Mouse (Mus musculus) small intestine, adult 2 months (tissue): ENCODE measurements around the gene Plcb4. TPM values are rescaled to one million over a fixed set of nuclear protein-coding genes. Genes with fewer than 3 reads are reported as not detected.

Experiments
- H3K27ac ChIP-seq: fragments of 200-500 bp; 2 replicates; pipeline ENCODE4 v1.5.1; 2012; ENCODE audit warnings: low read depth, low read length, control low read depth, inconsistent platforms; ENCODE audit not compliant: insufficient read depth
- H3K27me3 ChIP-seq: fragments of 200-500 bp; 2 replicates; pipeline ENCODE4 v1.6.1; 2012; ENCODE audit warnings: mild to moderate bottlenecking, moderate library complexity, low read length, inconsistent platforms; ENCODE audit not compliant: control insufficient read depth, insufficient read depth
- H3K36me3 ChIP-seq: fragments of 200-500 bp; 2 replicates; pipeline ENCODE4 v1.6.1; 2012; ENCODE audit warnings: mild to moderate bottlenecking, low read length, control low read depth, inconsistent platforms; ENCODE audit not compliant: control insufficient read depth, insufficient read depth
- H3K4me1 ChIP-seq: fragments of 200-500 bp; 2 replicates; pipeline ENCODE4 v1.6.1; 2012; ENCODE audit warnings: low read length, inconsistent platforms, mixed read lengths; ENCODE audit not compliant: control insufficient read depth, insufficient read depth, insufficient read length
- H3K4me3 ChIP-seq: fragments of 200-500 bp; 2 replicates; pipeline ENCODE4 v1.5.1; 2012; ENCODE audit warnings: low read depth, mild to moderate bottlenecking, control low read depth, inconsistent platforms, low read length, moderate library complexity
- CTCF ChIP-seq: fragments of 200-500 bp; IDR thresholded peaks from 2 replicates; pipeline ENCODE4 v1.5.1; 2012; ENCODE audit warnings: low read depth, mild to moderate bottlenecking, control low read depth, inconsistent platforms, low read length, moderate library complexity, mixed read lengths; ENCODE audit not compliant: insufficient replicate concordance, insufficient read length; ENCODE audit errors: extremely low read depth
- POLR2A ChIP-seq: fragments of 200-500 bp; IDR thresholded peaks from 2 replicates; pipeline ENCODE4 v1.6.1; 2012; ENCODE audit warnings: low read depth, mild to moderate bottlenecking, control low read depth, inconsistent platforms, low read length, moderate library complexity
- WGBS: fragments of 180-500 bp; shearing (Covaris S2); methylation state at CpG from one replicate; pipeline ENCODE4 v1.1.7; 2018; 5-methylcytosine and 5-hydroxymethylcytosine counted together
- polyA plus RNA-seq: library from polyadenylated mRNA; depleted of rRNA; stranded (reverse); fragments of >200 nt; gene quantifications from 2 replicates; pipeline ENCODE4 v1.2.3, GENCODE M21; 2012

Gene Plcb4
- polyA plus RNA-seq, 1 experiment, result 1.9 TPM

- Histone ChIP-seq H3K27me3 (no peaks in the 10 kb centered on the region), H3K4me3 (no peak overlapping the region), H3K27ac (no peak overlapping the region), H3K36me3 (no peaks in the 10 kb centered on the region), H3K4me1 (no peaks in the 10 kb centered on the region)
- 90% methylated on average over 8 of the region's 8 CpGs for WGBS
- TF ChIP-seq CTCF, result no peak
- TF ChIP-seq POLR2A, result no peak
These were observed 14.8 kb downstream of the Plcb4 start for GRCm38 (mm10) chr2:135673649-135674048.

- WGBS, result 83% methylated on average over 5 of the region's 5 CpGs
- H3K4me1 ChIP-seq, result no peaks in the 10 kb centered on the region
- H3K27ac ChIP-seq, result no peak overlapping the region
- no peaks in the 10 kb centered on the region for H3K27me3 ChIP-seq
- no peaks in the 10 kb centered on the region for H3K36me3 ChIP-seq
- H3K4me3 ChIP-seq, result no peak overlapping the region
- TF ChIP-seq CTCF, result no peak
- no peak for TF ChIP-seq POLR2A
These were observed 16.5 kb downstream of the Plcb4 start for GRCm38 (mm10) chr2:135675284-135675683.

GRCm38 (mm10) chr2:135676978-135677501 is 18.2 kb downstream of the Plcb4 start:
- Histone ChIP-seq H3K27ac (no peak overlapping the region), H3K36me3 (no peaks in the 10 kb centered on the region), H3K4me1 (no peaks in the 10 kb centered on the region), H3K4me3 (no peak overlapping the region), H3K27me3 (no peaks in the 10 kb centered on the region)
- WGBS, result 79% methylated on average over 8 of the region's 8 CpGs
- TF ChIP-seq CTCF (no peak), POLR2A (no peak)

GRCm38 (mm10) chr2:135677601-135678000 is 18.8 kb downstream of the Plcb4 start:
- Histone ChIP-seq H3K4me3 (no peak overlapping the region), H3K27ac (no peak overlapping the region), H3K27me3 (no peaks in the 10 kb centered on the region), H3K36me3 (no peaks in the 10 kb centered on the region), H3K4me1 (no peaks in the 10 kb centered on the region)
- 81% methylated on average over 5 of the region's 5 CpGs for WGBS
- TF ChIP-seq CTCF (no peak), POLR2A (no peak)

GRCm38 (mm10) chr2:135680001-135680400 is 21.2 kb downstream of the Plcb4 start:
- Histone ChIP-seq H3K27ac (no peak overlapping the region), H3K4me3 (no peak overlapping the region), H3K27me3 (no peaks in the 10 kb centered on the region; the same call in 1 of the 2 replicates), H3K4me1 (no peaks in the 10 kb centered on the region), H3K36me3 (no peaks in the 10 kb centered on the region)
- WGBS, result 81% methylated on average over 8 of the region's 8 CpGs
- no peak for TF ChIP-seq CTCF
- TF ChIP-seq POLR2A, result no peak

GRCm38 (mm10) chr2:135680406-135681134 is 21.8 kb downstream of the Plcb4 start:
- no peaks in the 10 kb centered on the region; the same call in 1 of the 2 replicates for H3K27me3 ChIP-seq
- H3K36me3 ChIP-seq, result no peaks in the 10 kb centered on the region
- WGBS, result 85% methylated on average over 5 of the region's 5 CpGs
- TF ChIP-seq POLR2A, result no peak
- no peak for TF ChIP-seq CTCF
- H3K27ac ChIP-seq, result no peak overlapping the region
- H3K4me1 ChIP-seq, result no peaks in the 10 kb centered on the region
- H3K4me3 ChIP-seq, result no peak overlapping the region

- WGBS, result 88% methylated on average over 10 of the region's 10 CpGs
- no peak overlapping the region for H3K27ac ChIP-seq
- no peaks in the 10 kb centered on the region for H3K36me3 ChIP-seq
- no peaks in the 10 kb centered on the region; the same call in 1 of the 2 replicates for H3K27me3 ChIP-seq
- H3K4me3 ChIP-seq, result no peak overlapping the region
- TF ChIP-seq CTCF, result no peak
- no peak for TF ChIP-seq POLR2A
- no peaks in the 10 kb centered on the region for H3K4me1 ChIP-seq
These were observed 25.1 kb downstream of the Plcb4 start for GRCm38 (mm10) chr2:135683684-135684440.
